Mouse (Mus musculus): ENCODE results near the gene Utrn. TPM values are rescaled to one million over a fixed set of nuclear protein-coding genes. Genes with fewer than 3 reads are reported as not detected.
A peak's percentile ranks its signal among the peaks of the same experiment; 100 is the strongest.

Utrn gene
- polyA plus RNA-seq, 1 experiment from 2014 or later: 25.7 TPM

DNA sequence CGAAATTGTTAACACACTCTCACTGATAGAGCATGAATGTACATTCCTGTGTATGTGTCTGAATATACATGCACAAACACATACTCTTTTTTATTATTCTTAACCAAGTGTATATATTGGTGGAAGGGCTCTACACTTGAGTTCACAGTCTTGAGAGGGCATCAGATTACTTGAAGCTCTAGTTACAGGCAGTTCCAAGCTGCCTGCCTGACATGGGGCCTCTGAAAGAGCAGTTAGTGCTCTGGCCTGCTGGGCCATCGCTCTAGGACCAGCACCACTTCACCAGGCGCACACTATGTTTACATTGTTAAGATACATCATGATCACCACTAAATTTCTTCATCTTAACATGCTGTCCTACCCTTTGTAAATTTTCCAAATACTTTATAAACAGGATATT is 216.2 kb downstream of the Utrn start:
- H3K36me3 ChIP-seq (ENCODE audit: control insufficient read depth, insufficient read depth, low read length): no peaks in the 10 kb centered on the region

DNA sequence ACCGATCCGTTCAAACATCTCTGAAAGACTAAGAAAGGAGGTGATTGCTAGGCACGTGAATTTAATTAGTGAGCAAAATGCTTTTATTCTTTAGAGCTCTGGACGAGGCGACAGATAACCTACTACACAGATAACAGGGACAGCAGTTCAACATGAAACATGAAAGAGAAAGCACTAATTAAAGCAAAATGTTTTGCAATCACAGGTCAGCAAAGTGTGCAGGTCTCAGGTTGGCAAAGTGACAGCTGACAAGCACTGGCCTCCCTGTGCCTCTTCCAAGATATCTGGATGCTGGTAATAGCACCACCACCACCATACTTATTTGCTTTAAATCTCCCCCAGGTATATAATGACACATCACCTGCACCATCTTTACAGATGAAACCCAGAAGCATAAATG is 223.0 kb downstream of the Utrn start:
- H3K27me3 ChIP-seq (replicated peaks; ENCODE audit: control insufficient read depth, insufficient read depth, low read length): no peaks in the 10 kb centered on the region
- no peaks in the 10 kb centered on the region for H3K36me3 ChIP-seq (ENCODE audit: control insufficient read depth, insufficient read depth, low read length)
- H3K4me2 ChIP-seq (ENCODE audit: low read length): no peak overlapping the region
- H3K27ac ChIP-seq (ENCODE audit: low read depth, low read length): no peak overlapping the region
- H3K9me3 ChIP-seq (ENCODE audit: control insufficient read depth, low read length): no peaks in the 10 kb centered on the region
- H3K4me3 ChIP-seq (ENCODE audit: low read length): no peak overlapping the region
- H3K9ac ChIP-seq (ENCODE audit: low read depth, low read length): no peak overlapping the region
- ATAC-seq: no peak
- no peaks in the 10 kb centered on the region for H3K4me1 ChIP-seq (ENCODE audit: control insufficient read depth, insufficient read depth, low read depth, low read length)
- 62% methylated on average over 5 of the region's 5 CpGs for WGBS

More for the DNA sequence above, 216.2 kb downstream of the Utrn start:
- Histone ChIP-seq H3K4me1 (ENCODE audit: control insufficient read depth, insufficient read depth, low read depth, low read length) (no peaks in the 10 kb centered on the region), H3K9me3 (ENCODE audit: control insufficient read depth, low read length) (no peaks in the 10 kb centered on the region), H3K9ac (ENCODE audit: low read depth, low read length) (no peak overlapping the region), H3K4me3 (ENCODE audit: low read length) (no peak overlapping the region), H3K27me3 (replicated peaks; ENCODE audit: control insufficient read depth, insufficient read depth, low read length) (no peaks in the 10 kb centered on the region), H3K4me2 (ENCODE audit: low read length) (no peak overlapping the region), H3K27ac (ENCODE audit: low read depth, low read length) (no peak overlapping the region)
- 94% methylated on average over 3 of the region's 3 CpGs for WGBS
- no peak for ATAC-seq

DNA sequence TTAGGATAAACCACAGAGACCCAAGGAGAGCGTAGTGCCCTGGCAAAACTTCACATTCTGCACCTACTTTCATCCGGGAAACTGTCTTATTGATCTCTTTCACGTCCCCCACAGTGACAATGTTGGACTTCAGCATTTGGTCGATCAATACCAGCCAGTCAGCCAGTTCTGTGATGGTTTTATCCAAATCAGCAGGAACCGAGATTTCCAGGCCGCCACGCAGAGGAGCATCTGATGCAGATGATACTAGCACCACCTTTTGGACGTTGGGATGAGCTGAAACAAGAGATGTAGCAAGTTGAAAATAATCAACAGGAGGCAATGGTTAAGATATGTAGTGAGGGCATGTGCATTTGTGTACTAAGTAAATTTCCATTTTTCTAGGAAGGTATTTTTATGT is 225.8 kb downstream of the Utrn start:
- no peaks in the 10 kb centered on the region for H3K4me1 ChIP-seq (ENCODE audit: control insufficient read depth, insufficient read depth, low read depth, low read length)
- no peak for ATAC-seq
- 66% methylated on average over 8 of the region's 8 CpGs for WGBS

DNA sequence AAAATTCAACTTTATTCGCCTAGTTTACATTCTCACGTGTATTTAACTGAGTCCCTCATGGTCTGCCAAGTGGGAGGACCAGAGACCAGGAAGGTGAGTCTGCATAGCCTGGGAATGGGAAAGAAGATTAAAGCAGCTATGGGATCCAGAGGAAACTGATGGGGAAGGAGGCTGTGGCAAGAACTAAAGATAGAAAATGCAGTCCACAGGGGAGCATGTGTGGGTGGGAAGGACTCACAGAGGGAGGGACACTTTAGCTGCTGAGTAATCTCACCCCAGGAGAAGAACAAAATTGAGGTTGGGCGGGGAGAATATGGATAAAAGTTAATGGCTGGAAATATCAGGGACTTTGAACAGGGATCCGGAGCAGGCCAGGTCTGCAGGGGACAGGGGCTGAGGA is 229.5 kb downstream of the Utrn start:
- no peak for ATAC-seq
- Histone ChIP-seq H3K9ac (ENCODE audit: low read depth, low read length) (no peak overlapping the region), H3K36me3 (ENCODE audit: control insufficient read depth, insufficient read depth, low read length) (no peaks in the 10 kb centered on the region), H3K4me2 (ENCODE audit: low read length) (no peak overlapping the region), H3K4me3 (ENCODE audit: low read length) (no peak overlapping the region), H3K27ac (ENCODE audit: low read depth, low read length) (no peak overlapping the region), H3K27me3 (replicated peaks; ENCODE audit: control insufficient read depth, insufficient read depth, low read length) (no peaks in the 10 kb centered on the region), H3K4me1 (ENCODE audit: control insufficient read depth, insufficient read depth, low read depth, low read length) (no peaks in the 10 kb centered on the region), H3K9me3 (ENCODE audit: control insufficient read depth, low read length) (no peaks in the 10 kb centered on the region)
- 84% methylated on average over 4 of the region's 4 CpGs for WGBS

More for the DNA sequence above, 225.8 kb downstream of the Utrn start:
- no peaks in the 10 kb centered on the region for H3K36me3 ChIP-seq (ENCODE audit: control insufficient read depth, insufficient read depth, low read length)
- no peaks in the 10 kb centered on the region for H3K9me3 ChIP-seq (ENCODE audit: control insufficient read depth, low read length)
- no peak overlapping the region for H3K4me3 ChIP-seq (ENCODE audit: low read length)
- H3K9ac ChIP-seq (ENCODE audit: low read depth, low read length): no peak overlapping the region
- H3K27me3 ChIP-seq (replicated peaks; ENCODE audit: control insufficient read depth, insufficient read depth, low read length): no peaks in the 10 kb centered on the region
- H3K27ac ChIP-seq (ENCODE audit: low read depth, low read length): no peak overlapping the region
- no peak overlapping the region for H3K4me2 ChIP-seq (ENCODE audit: low read length)

DNA sequence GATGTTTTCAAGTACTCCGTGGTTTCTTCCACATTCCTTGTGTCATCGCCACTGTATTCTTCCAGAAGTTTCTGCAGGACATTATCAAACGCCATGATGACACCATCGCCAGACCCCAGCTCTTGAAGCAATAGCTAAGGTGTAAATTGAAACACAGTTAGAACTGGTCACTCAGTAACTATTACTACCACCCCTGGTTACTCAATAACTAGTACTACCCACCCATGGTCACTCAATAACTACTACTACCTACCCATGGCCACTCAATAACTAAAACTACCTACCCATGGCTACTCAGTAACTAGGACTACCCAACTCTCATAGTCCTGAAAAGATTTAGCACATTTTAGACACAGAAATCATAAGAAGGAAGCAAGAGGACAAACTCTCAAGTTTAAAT is 235.2 kb downstream of the Utrn start:
- no peaks in the 10 kb centered on the region for H3K27me3 ChIP-seq (replicated peaks; ENCODE audit: control insufficient read depth, insufficient read depth, low read length)
- H3K27ac ChIP-seq (ENCODE audit: low read depth, low read length): no peak overlapping the region
- no peak overlapping the region for H3K9ac ChIP-seq (ENCODE audit: low read depth, low read length)
- H3K36me3 ChIP-seq (ENCODE audit: control insufficient read depth, insufficient read depth, low read length): no peaks in the 10 kb centered on the region
- H3K4me1 ChIP-seq (ENCODE audit: control insufficient read depth, insufficient read depth, low read depth, low read length): no peaks in the 10 kb centered on the region
- no peak for ATAC-seq
- 85% methylated on average over 4 of the region's 4 CpGs for WGBS
- no peak overlapping the region for H3K4me2 ChIP-seq (ENCODE audit: low read length)
- no peaks in the 10 kb centered on the region for H3K9me3 ChIP-seq (ENCODE audit: control insufficient read depth, low read length)
- H3K4me3 ChIP-seq (ENCODE audit: low read length): no peak overlapping the region

DNA sequence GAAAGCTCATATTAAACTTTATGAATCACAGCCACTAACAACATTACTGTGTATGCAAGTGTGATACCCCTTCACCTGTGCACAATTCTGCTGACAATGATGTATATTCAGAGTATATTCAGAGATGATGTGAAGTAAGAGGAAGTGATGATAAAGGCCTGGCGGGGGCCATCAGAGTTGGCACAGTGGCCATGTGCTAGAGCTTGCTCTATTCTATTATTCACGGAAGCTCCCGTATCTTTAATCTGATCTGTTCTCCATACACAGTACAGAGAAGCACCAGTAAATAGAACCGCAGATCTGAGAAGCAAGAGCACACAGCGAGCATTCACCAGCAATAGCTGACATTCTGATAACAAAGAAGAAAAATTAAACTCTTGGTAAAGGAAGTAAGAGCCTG is 238.2 kb downstream of the Utrn start:
- Histone ChIP-seq H3K27ac (ENCODE audit: low read depth, low read length) (no peak overlapping the region), H3K27me3 (replicated peaks; ENCODE audit: control insufficient read depth, insufficient read depth, low read length) (no peaks in the 10 kb centered on the region), H3K4me3 (ENCODE audit: low read length) (no peak overlapping the region), H3K4me1 (ENCODE audit: control insufficient read depth, insufficient read depth, low read depth, low read length) (no peaks in the 10 kb centered on the region), H3K4me2 (ENCODE audit: low read length) (no peak overlapping the region), H3K36me3 (ENCODE audit: control insufficient read depth, insufficient read depth, low read length) (no peaks in the 10 kb centered on the region), H3K9me3 (ENCODE audit: control insufficient read depth, low read length) (no peaks in the 10 kb centered on the region), H3K9ac (ENCODE audit: low read depth, low read length) (no peak overlapping the region)
- WGBS: 79% methylated on average over 5 of the region's 5 CpGs
- no peak for ATAC-seq

DNA sequence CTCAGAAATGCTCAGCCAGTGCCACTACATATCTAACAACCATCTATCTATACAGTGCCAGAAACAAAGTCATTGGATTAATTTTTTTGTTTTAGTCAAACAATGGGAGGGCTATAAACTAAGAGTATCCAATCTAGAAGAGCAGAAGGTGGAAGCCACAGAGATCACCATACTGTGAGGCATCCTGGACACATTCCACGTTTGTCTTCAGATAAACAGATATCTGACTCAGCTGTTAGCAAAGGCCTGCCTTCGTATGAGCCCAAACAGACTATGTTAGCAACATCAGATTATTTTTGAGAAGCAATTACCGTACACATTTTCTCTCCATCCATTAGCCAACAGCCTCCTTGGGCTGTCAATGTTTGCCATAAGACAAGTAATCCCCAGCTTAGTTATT is 250.8 kb downstream of the Utrn start:
- Histone ChIP-seq H3K27ac (ENCODE audit: low read depth, low read length) (no peak overlapping the region), H3K27me3 (replicated peaks; ENCODE audit: control insufficient read depth, insufficient read depth, low read length) (no peaks in the 10 kb centered on the region), H3K9ac (ENCODE audit: low read depth, low read length) (no peak overlapping the region), H3K4me2 (ENCODE audit: low read length) (no peak overlapping the region), H3K9me3 (ENCODE audit: control insufficient read depth, low read length) (no peaks in the 10 kb centered on the region), H3K4me3 (ENCODE audit: low read length) (no peak overlapping the region), H3K36me3 (ENCODE audit: control insufficient read depth, insufficient read depth, low read length) (no peaks in the 10 kb centered on the region), H3K4me1 (ENCODE audit: control insufficient read depth, insufficient read depth, low read depth, low read length) (peaks cover 2% of the 10 kb centered on the region; the same call in 1 of the 2 replicates)
- no peak for ATAC-seq
- 82% methylated on average over 3 of the region's 3 CpGs for WGBS

DNA sequence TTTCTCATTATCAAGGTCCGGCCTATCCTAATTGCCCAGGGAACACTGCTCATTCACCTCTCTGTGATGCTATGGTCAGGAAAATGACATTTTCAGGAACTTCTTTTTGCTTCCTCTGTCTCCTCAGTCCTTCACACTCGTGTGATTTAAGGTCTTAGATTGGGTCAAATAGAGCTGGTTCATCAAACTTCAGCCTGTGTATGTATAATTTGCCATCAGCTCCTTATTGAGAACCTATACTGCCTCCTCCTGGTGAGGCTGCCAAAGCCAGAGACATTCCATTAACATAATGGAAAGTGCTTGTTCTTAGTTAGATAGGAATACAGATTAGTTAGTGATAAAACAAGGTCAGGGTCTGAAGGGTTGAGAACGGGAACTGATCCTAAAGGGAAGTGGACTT is 253.4 kb downstream of the Utrn start:
- H3K4me3 ChIP-seq (ENCODE audit: low read length): no peak overlapping the region
- no peaks in the 10 kb centered on the region for H3K9me3 ChIP-seq (ENCODE audit: control insufficient read depth, low read length)
- no peak for ATAC-seq
- H3K4me1 ChIP-seq (ENCODE audit: control insufficient read depth, insufficient read depth, low read depth, low read length): peaks cover 2% of the 10 kb centered on the region; the same call in 1 of the 2 replicates
- H3K9ac ChIP-seq (ENCODE audit: low read depth, low read length): no peak overlapping the region
- H3K36me3 ChIP-seq (ENCODE audit: control insufficient read depth, insufficient read depth, low read length): no peaks in the 10 kb centered on the region
- 42% methylated on average over 3 of the region's 3 CpGs for WGBS
- H3K4me2 ChIP-seq (ENCODE audit: low read length): no peak overlapping the region
- no peak overlapping the region for H3K27ac ChIP-seq (ENCODE audit: low read depth, low read length)
- H3K27me3 ChIP-seq (replicated peaks; ENCODE audit: control insufficient read depth, insufficient read depth, low read length): no peaks in the 10 kb centered on the region

DNA sequence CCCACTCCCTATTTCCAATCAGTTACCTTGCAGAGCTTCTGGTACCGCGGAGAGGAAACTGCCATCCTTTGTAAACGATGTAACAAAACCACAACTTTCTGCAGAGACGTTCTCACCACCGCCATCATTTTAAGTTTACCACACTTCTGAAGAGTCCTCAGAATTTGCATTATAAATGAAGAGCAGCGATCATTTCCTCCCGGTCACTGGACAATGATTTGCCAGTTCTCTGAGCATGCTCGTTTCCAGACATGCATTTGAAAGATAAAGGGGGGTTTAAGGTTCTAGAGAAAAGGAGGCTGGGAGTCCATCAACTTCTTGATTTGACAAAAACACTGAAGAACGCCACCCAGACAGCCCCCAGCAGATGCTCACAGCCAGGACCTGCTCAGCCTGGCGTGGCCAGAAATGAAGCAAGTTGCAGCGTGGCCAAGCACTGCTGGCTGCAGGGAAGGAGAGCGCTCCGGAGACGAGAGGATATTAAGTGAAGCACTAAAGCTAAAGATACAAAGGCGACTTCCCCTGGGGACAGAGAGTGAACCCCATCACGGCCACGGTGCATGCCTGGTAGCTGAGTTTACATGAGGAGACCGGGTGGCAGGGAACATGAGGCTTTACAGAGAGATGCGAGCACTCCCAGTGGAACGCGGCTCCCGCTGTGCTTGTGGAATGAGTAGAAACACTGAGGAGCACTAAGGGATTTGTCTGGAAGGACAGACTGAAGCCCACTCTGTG is 254.5 kb downstream of the Utrn start:
- Histone ChIP-seq H3K4me2 (ENCODE audit: low read length) (peak overlapping the region; percentile 87), H3K4me1 (ENCODE audit: control insufficient read depth, insufficient read depth, low read depth, low read length) (peaks cover 2% of the 10 kb centered on the region; the same call in 1 of the 2 replicates), H3K27me3 (replicated peaks; ENCODE audit: control insufficient read depth, insufficient read depth, low read length) (no peaks in the 10 kb centered on the region), H3K9me3 (ENCODE audit: control insufficient read depth, low read length) (no peaks in the 10 kb centered on the region), H3K4me3 (ENCODE audit: low read length) (peak overlapping the region; percentile 57), H3K27ac (ENCODE audit: low read depth, low read length) (peak overlapping the region; percentile 76), H3K9ac (ENCODE audit: low read depth, low read length) (peak overlapping the region; percentile 75), H3K36me3 (ENCODE audit: control insufficient read depth, insufficient read depth, low read length) (no peaks in the 10 kb centered on the region)
- ATAC-seq: peak; percentile 78
- WGBS: 3% methylated on average over 22 of the region's 22 CpGs
